Mouse (Mus musculus) regulatory T cell (primary cell): ENCODE results near the gene Alpl.

Experiments used
- in situ Hi-C: fragments of 300-600 bp; cut with MboI, MseI; formaldehyde crosslinking; loops from one replicate; pipeline ENCODE4 v1.15.1; 2025; ENCODE audit warnings: high pct_unique_total_duplicates

Alpl gene

DNA sequence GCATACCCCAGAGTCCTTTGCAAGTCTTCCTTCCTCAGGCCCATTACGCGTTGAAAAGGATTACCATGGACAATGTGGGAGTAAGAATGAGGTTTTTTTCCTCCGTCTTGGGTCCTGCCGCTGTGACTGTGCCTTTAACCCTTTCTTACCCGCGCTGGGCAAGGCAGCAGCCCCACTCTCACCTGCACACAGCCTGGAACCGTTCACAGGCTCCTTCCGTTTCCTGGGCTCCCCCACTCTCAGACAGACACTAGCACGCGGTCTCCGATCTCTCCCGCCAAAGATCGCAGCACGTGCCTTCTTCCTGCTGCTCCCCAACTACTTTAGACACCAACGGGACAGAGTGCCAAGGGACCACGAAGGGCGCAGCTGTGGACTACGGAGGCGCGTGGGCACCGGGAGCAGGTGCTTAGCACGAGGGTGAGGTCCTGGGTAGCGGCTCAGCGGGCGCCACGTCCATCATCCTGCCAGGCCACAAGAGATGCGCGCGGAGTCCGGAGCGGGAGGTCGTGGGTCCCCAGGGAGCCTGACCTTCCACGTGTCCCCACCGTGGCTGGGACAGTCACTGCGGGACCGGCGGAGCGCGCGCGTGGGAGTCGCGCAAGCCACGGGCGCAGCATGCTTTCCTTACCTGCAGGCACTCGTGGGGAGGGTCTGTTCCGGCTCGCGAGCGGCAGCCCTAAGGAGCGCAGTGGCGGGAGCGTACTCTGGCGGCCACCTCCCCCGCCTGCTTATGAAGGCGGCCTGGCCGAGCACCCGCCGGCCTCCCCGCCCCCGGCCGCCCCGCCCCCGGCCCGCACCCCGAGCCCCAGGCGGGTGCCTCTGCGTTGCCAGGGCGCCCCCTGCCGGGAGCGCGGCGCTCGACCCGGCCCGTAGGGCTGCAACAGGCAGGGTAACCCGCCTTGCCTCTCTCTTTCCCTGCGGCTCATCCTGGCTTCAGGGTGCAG is at the start of gene Alpl:
TSS of gene Alpl (minus strand) at position 774 of the 947 bp plus-strand sequence.
- in situ Hi-C loops: no loop called here

GRCm38 (mm10) chr4:137844656-137845055 is 48.5 kb upstream of the Alpl start:
- in situ Hi-C loops: no loop called here

- in situ Hi-C loops: loop anchor here (5.0 kb wide), 1 partner anchor 107 kb away; no protein-coding TSS in a partner anchor
Observed at GRCm38 (mm10) chr4:137839452-137839851, 43.3 kb upstream of the Alpl start.

DNA sequence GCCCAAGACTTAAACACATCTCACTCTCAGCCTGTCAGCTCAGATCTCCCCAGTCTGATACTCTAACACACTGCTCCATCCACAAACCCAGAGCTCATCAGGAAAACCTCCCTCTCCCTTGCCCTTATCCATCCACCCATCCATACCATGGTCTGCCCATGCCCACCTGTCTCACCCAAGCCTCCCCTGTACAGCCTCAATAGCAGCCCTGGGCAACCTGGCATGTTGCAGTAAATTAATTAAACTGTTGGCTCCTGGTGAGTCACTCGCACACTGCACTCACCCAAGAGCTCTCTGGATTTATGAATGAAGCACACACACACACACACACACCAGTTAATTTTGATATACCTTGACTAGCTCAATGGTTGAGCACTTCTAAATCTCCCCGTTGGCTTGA is 42.6 kb upstream of the Alpl start:
- in situ Hi-C loops: loop anchor here (5.0 kb wide), 1 partner anchor 106 kb away; no protein-coding TSS in a partner anchor

GRCm38 (mm10) chr4:137837792-137838191 is 41.6 kb upstream of the Alpl start:
- in situ Hi-C loops: loop anchor here (5.0 kb wide), 1 partner anchor 105 kb away; no protein-coding TSS in a partner anchor

GRCm38 (mm10) chr4:137836741-137837140 is 40.6 kb upstream of the Alpl start:
- in situ Hi-C loops: loop anchor here (5.0 kb wide), 1 partner anchor 104 kb away; no protein-coding TSS in a partner anchor

DNA sequence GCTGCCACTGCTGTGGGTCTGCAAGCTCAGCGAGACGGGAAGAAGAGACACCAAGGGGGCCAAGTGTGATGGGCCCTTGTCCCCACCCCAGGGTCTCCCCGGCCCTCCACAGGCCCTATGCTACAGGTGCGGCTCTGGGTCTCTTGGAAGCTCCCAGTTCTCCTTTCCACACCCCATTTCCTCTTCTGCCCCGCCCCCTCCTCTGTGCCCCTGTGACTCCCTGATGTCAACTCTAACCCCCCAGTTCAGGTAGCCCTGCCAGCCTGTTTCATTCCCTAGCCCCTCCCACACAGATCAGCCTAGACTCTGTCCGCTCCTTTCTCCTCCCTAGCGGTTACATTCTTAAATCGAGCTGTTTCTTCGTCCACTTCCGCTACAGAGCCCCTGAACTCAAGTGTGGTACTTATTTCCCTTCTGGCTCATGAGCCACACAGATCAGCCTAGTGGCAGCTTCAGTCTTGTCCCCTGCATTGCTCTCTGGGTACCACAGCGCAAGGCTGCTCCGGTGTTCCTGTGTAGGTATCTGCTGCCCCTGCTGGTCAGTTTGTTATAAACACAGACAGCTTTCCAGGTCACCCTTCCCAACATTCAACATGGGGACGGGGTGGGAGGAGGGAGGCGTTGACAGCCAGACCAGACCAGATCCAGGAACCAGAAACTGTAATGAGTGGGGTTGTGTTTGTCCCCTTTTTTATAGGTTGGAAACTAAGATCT is 39.6 kb upstream of the Alpl start:
- in situ Hi-C loops: loop anchor here (5.0 kb wide), 1 partner anchor 103 kb away; no protein-coding TSS in a partner anchor

DNA sequence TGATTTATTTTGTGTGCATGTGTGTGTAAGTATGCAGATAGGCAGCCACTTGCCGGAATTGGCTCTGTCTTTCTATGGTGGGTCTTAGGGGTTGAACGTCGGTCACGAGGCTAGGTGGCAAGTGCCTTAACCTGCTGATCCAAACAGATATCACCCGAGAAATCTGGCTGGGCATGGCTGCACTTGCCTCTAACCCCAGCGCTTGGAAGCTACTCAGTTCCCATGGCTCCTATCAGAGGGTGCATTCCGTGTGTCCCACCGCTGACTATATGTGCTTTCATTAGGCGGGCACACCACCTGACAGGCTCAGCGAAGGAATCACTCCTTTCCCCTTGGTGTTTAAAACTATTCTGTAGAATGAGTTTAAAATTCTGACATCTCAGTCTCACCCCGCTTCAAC is 35.4 kb upstream of the Alpl start:
- in situ Hi-C loops: no loop called here

DNA sequence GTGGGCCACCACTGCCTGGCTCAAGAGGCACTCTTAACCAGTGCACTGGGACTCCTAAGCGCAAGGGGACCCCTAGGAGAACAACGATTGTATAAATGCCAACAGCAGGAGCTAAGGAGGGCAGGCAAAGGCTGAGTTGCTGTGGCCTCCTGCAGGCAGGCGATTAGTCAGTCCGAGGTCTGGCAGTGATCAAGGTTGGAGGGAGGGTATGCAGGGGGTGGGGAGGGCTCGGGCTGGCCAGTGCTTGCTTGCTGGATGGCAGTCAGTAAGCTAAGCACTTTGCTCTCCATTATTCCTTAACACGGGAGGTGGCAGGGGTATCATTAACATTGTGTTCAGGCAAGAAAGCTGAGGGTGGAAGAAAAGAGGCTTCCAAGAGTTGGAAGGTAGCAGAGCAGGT is 34.2 kb upstream of the Alpl start:
- in situ Hi-C loops: no loop called here

GRCm38 (mm10) chr4:137824881-137825280 is 28.7 kb upstream of the Alpl start:
- in situ Hi-C loops: no loop called here

DNA sequence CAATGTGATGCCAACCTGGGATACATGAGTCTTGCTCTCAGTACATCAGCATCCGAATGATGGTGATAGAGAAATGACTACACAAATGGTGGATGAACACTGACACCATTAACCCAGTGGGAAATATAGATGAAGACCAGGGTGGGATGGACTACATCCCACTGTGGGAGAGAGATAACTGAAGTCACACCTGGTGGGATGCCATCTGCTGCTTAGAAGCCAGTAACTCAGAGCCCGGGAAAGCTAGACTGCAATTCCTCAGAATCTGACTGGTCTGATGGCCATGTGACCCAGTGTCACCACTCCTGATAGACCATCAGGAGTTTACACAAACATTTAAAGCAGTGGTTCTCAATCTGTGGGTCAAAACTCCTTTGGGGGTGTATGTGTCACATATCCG is 27.4 kb upstream of the Alpl start:
- in situ Hi-C loops: no loop called here

GRCm38 (mm10) chr4:137822537-137822936 is 26.4 kb upstream of the Alpl start:
- in situ Hi-C loops: no loop called here

DNA sequence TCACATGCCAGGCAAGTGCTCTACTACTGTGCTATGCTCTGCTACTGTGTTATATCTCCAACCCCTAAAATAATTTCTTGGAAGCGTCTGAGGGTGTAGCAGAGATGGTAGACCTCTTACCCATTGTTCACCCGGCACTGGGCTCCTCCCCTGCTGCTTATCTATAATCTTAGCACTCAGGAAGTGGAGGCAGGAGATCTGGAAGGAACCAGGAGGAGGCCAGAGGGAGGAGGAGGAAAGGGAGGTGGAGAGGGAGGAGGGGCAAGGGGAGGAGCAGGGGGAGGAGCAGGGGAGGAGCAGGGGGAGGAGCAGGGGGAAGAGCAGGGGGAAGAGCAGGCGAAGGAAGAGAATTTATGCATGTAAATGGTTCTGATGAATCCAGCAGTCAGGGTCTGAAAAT is 24.5 kb upstream of the Alpl start:
- in situ Hi-C loops: no loop called here

- in situ Hi-C loops: no loop called here
Observed at GRCm38 (mm10) chr4:137819487-137819886, 23.3 kb upstream of the Alpl start.

GRCm38 (mm10) chr4:137818341-137818740 is 22.2 kb upstream of the Alpl start:
- in situ Hi-C loops: no loop called here

DNA sequence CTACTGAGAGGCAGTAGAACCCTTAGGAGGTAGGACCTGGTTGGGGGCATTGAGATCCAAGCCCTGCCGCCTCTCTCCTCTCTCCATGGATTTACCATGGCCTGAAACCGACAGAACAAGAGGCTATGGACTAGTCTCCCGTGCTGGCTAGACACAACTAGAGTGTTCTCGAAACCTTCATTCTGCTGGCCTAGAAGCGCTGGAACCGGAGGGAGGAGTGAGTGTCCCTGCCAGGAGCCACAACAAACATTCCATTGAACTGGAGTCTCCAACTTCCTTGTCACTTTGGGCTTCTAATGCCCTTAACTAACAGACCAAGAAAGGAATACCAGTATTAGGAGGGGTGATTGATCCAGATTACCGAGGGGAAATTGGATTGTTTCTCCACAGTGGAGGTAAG is 20.0 kb upstream of the Alpl start:
- in situ Hi-C loops: no loop called here

- in situ Hi-C loops: no loop called here
Observed at GRCm38 (mm10) chr4:137815473-137815872, 19.3 kb upstream of the Alpl start.

GRCm38 (mm10) chr4:137814140-137814539 is 18.0 kb upstream of the Alpl start:
- in situ Hi-C loops: no loop called here

- in situ Hi-C loops: no loop called here
Observed at GRCm38 (mm10) chr4:137812946-137813708, 16.9 kb upstream of the Alpl start.

- in situ Hi-C loops: no loop called here
Observed at GRCm38 (mm10) chr4:137809999-137810398, 13.8 kb upstream of the Alpl start.

GRCm38 (mm10) chr4:137807301-137807851 is 11.2 kb upstream of the Alpl start:
- in situ Hi-C loops: no loop called here
